Mouse (Mus musculus) MEL (cell line): Measurements from ENCODE around the gene Npcd. TPM values are rescaled to one million over a fixed set of nuclear protein-coding genes. Genes with fewer than 3 reads are reported as not detected.

ENCODE experiments used
- DNase-seq: peaks from one replicate; pipeline ENCODE4 v3.0.0; 2011; ENCODE audit warnings: low read depth, low spot score
- H3K27ac ChIP-seq: 2 replicates; pipeline ENCODE4 v1.5.1; 2012; ENCODE audit warnings: low read depth, mild to moderate bottlenecking, control low read depth, low read length, moderate library complexity; ENCODE audit not compliant: control insufficient read depth
- H3K27me3 ChIP-seq, 2 experiments: fragments of 150-350 bp in 1 of 2; sonication (generic) in 1 of 2; 2 replicates each; pipeline ENCODE4 v1.6.1; 2012; ENCODE audit warnings: low read length in 2 of 2, mild to moderate bottlenecking in 2 of 2, improper control_type of control experiment in 1 of 2, moderate library complexity in 1 of 2; ENCODE audit not compliant: insufficient read depth in 2 of 2, control insufficient read depth in 1 of 2
- H3K36me3 ChIP-seq, 2 experiments: 2 replicates each; pipeline ENCODE4 v1.6.1; 2012 to 2014; ENCODE audit warnings: low read length in 2 of 2, improper control_type of control experiment in 1 of 2, inconsistent platforms in 1 of 2, mild to moderate bottlenecking in 1 of 2; ENCODE audit not compliant: insufficient read depth in 2 of 2, control insufficient read depth in 1 of 2
- H3K4me1 ChIP-seq, 2 experiments: fragments of 150-350 bp in 1 of 2; sonication (generic) in 1 of 2; 2 replicates each; pipeline ENCODE4 v1.6.1; 2012; ENCODE audit warnings: low read length in 2 of 2, improper control_type of control experiment in 1 of 2, mild to moderate bottlenecking in 1 of 2; ENCODE audit not compliant: insufficient read depth in 2 of 2, control insufficient read depth in 1 of 2
- H3K4me3 ChIP-seq, 2 experiments: fragments of 150-350 bp in 1 of 2; sonication (generic) in 1 of 2; 2 replicates each; pipeline ENCODE4 v1.5.1; 2012; ENCODE audit warnings: low read depth in 2 of 2, low read length in 2 of 2, mild to moderate bottlenecking in 2 of 2, moderate library complexity in 2 of 2, control low read depth in 1 of 2, improper control_type of control experiment in 1 of 2; ENCODE audit not compliant: control insufficient read depth in 1 of 2, insufficient read depth in 1 of 2
- H3K79me2 ChIP-seq: 2 replicates; pipeline ENCODE4 v1.6.1; 2012; ENCODE audit warnings: mild to moderate bottlenecking, low read length, moderate library complexity; ENCODE audit not compliant: control insufficient read depth, poor library complexity, insufficient read depth
- H3K9ac ChIP-seq: 2 replicates; pipeline ENCODE4 v1.6.1; 2012; ENCODE audit warnings: low read depth, mild to moderate bottlenecking, control low read depth, low read length, moderate library complexity; ENCODE audit not compliant: control insufficient read depth, poor library complexity, severe bottlenecking
- H3K9me3 ChIP-seq: fragments of 150-350 bp; sonication (generic); replicated peaks from 2 replicates; pipeline ENCODE4 v1.6.1; 2012; ENCODE audit warnings: mild to moderate bottlenecking, low read length, improper control_type of control experiment, moderate library complexity; ENCODE audit not compliant: insufficient read depth
- BHLHE40 ChIP-seq: IDR thresholded peaks from 2 replicates; pipeline ENCODE4 v1.6.1; 2012; ENCODE audit warnings: low read depth, mild to moderate bottlenecking, inconsistent platforms, low read length, improper control_type of control experiment, borderline replicate concordance
- CHD1 ChIP-seq: IDR thresholded peaks from 2 replicates; pipeline ENCODE4 v1.6.1; 2012; ENCODE audit warnings: low read depth, mild to moderate bottlenecking, inconsistent platforms, low read length, improper control_type of control experiment
- CHD2 ChIP-seq: IDR thresholded peaks from 2 replicates; pipeline ENCODE4 v1.6.1; 2011; ENCODE audit warnings: low read length, improper control_type of control experiment
- CTCF ChIP-seq, 3 experiments: IDR thresholded peaks in 2 of 3; conservative IDR thresholded peaks in 1 of 3; 2 replicates each; pipeline ENCODE4 v1.5.1; 2011 to 2012; ENCODE audit warnings: low read length in 3 of 3, low read depth in 2 of 3, mild to moderate bottlenecking in 2 of 3, improper control_type of control experiment in 1 of 3, inconsistent platforms in 1 of 3, mixed read lengths in 1 of 3, moderate library complexity in 1 of 3; ENCODE audit not compliant: control insufficient read depth in 1 of 3, insufficient read depth in 1 of 3, poor library complexity in 1 of 3, severe bottlenecking in 1 of 3
- E2F4 ChIP-seq: IDR thresholded peaks from 2 replicates; pipeline ENCODE4 v1.6.1; 2011; ENCODE audit warnings: low read depth, low read length, improper control_type of control experiment, borderline replicate concordance
- ELF1 ChIP-seq: IDR thresholded peaks from 2 replicates; pipeline ENCODE4 v1.6.1; 2014; ENCODE audit warnings: low read depth, mild to moderate bottlenecking, inconsistent platforms, low read length, improper control_type of control experiment, moderate library complexity
- EP300 ChIP-seq, 2 experiments: IDR thresholded peaks; 2 replicates each; pipeline ENCODE4 v1.6.1; 2011; ENCODE audit warnings: improper control_type of control experiment in 2 of 2, low read length in 2 of 2, low read depth in 1 of 2, mild to moderate bottlenecking in 1 of 2
- ETS1 ChIP-seq: IDR thresholded peaks from 2 replicates; pipeline ENCODE4 v1.6.1; 2012; ENCODE audit warnings: low read depth, mild to moderate bottlenecking, inconsistent platforms, low read length, improper control_type of control experiment, moderate library complexity
- GABPA ChIP-seq: IDR thresholded peaks from 2 replicates; pipeline ENCODE4 v1.6.1; 2012; ENCODE audit warnings: low read depth, mild to moderate bottlenecking, inconsistent platforms, low read length, improper control_type of control experiment, moderate library complexity
- GATA1 ChIP-seq: IDR thresholded peaks from 2 replicates; pipeline ENCODE4 v1.6.1; 2011; ENCODE audit warnings: low read depth, low read length, improper control_type of control experiment
- HCFC1 ChIP-seq: IDR thresholded peaks from 2 replicates; pipeline ENCODE4 v1.6.1; 2012; ENCODE audit warnings: low read depth, mild to moderate bottlenecking, inconsistent platforms, low read length, improper control_type of control experiment, moderate library complexity
- JUND ChIP-seq: IDR thresholded peaks from 2 replicates; pipeline ENCODE4 v1.6.1; 2011; ENCODE audit warnings: low read depth, mild to moderate bottlenecking, improper control_type of control experiment, low read length
- KAT2A ChIP-seq: conservative IDR thresholded peaks from 2 replicates; pipeline ENCODE4 v1.6.1; 2012; ENCODE audit warnings: low read depth, low read length, improper control_type of control experiment, inconsistent platforms
- MAFK ChIP-seq: IDR thresholded peaks from 2 replicates; pipeline ENCODE4 v1.6.1; 2011; ENCODE audit warnings: low read depth, mild to moderate bottlenecking, low read length, improper control_type of control experiment, borderline replicate concordance
- MAZ ChIP-seq: IDR thresholded peaks from 2 replicates; pipeline ENCODE4 v1.6.1; 2012; ENCODE audit warnings: low read depth, mild to moderate bottlenecking, inconsistent platforms, low read length, improper control_type of control experiment
- MEF2A ChIP-seq: IDR thresholded peaks from 2 replicates; pipeline ENCODE4 v1.6.1; 2014; ENCODE audit warnings: low read depth, mild to moderate bottlenecking, inconsistent platforms, low read length, improper control_type of control experiment; ENCODE audit not compliant: poor library complexity, insufficient replicate concordance, severe bottlenecking; ENCODE audit errors: extremely low read depth
- NELFE ChIP-seq: IDR thresholded peaks from 2 replicates; pipeline ENCODE4 v1.6.1; 2011; ENCODE audit warnings: low read depth, low read length, improper control_type of control experiment
- NRF1 ChIP-seq: IDR thresholded peaks from 2 replicates; pipeline ENCODE4 v1.6.1; 2014; ENCODE audit warnings: low read depth, mild to moderate bottlenecking, inconsistent platforms, low read length, improper control_type of control experiment, moderate library complexity; ENCODE audit not compliant: poor library complexity, insufficient read depth, severe bottlenecking
- POLR2A ChIP-seq, 2 experiments: IDR thresholded peaks; 2 replicates each; pipeline ENCODE4 v1.6.1; 2011 to 2012; ENCODE audit warnings: low read length in 2 of 2, mild to moderate bottlenecking in 2 of 2, control low read depth in 1 of 2, improper control_type of control experiment in 1 of 2, low read depth in 1 of 2, moderate library complexity in 1 of 2; ENCODE audit not compliant: control insufficient read depth in 1 of 2, insufficient read depth in 1 of 2, poor library complexity in 1 of 2
- POLR2AphosphoS5 ChIP-seq: IDR thresholded peaks from 2 replicates; pipeline ENCODE4 v1.6.1; 2012; ENCODE audit warnings: low read depth, borderline replicate concordance, mild to moderate bottlenecking, inconsistent platforms, low read length, moderate library complexity, mixed read lengths
- RAD21 ChIP-seq: IDR thresholded peaks from 2 replicates; pipeline ENCODE4 v1.6.1; 2011; ENCODE audit warnings: mild to moderate bottlenecking, low read depth, low read length, improper control_type of control experiment
- RCOR1 ChIP-seq: IDR thresholded peaks from 2 replicates; pipeline ENCODE4 v1.6.1; 2012; ENCODE audit warnings: low read depth, mild to moderate bottlenecking, inconsistent platforms, low read length, improper control_type of control experiment
- SIN3A ChIP-seq: IDR thresholded peaks from 2 replicates; pipeline ENCODE4 v1.6.1; 2012; ENCODE audit warnings: low read length, improper control_type of control experiment, inconsistent platforms
- TAL1 ChIP-seq: IDR thresholded peaks from 2 replicates; pipeline ENCODE4 v1.6.1; 2012; ENCODE audit warnings: mild to moderate bottlenecking, inconsistent platforms, low read length, moderate library complexity, mixed read lengths
- TBP ChIP-seq: IDR thresholded peaks from 2 replicates; pipeline ENCODE4 v1.8.0; 2011; ENCODE audit warnings: low read depth, low read length, improper control_type of control experiment
- TCF12 ChIP-seq: IDR thresholded peaks from 2 replicates; pipeline ENCODE4 v1.6.1; 2014; ENCODE audit warnings: low read depth, mild to moderate bottlenecking, inconsistent platforms, low read length, improper control_type of control experiment, moderate library complexity
- UBTF ChIP-seq: IDR thresholded peaks from 2 replicates; pipeline ENCODE4 v1.6.1; 2012; ENCODE audit warnings: low read depth, mild to moderate bottlenecking, inconsistent platforms, low read length, improper control_type of control experiment, moderate library complexity, borderline replicate concordance; ENCODE audit not compliant: insufficient read depth
- USF1 ChIP-seq: IDR thresholded peaks from 2 replicates; pipeline ENCODE4 v1.6.1; 2014; ENCODE audit warnings: low read depth, mild to moderate bottlenecking, inconsistent platforms, low read length, improper control_type of control experiment, moderate library complexity
- USF2 ChIP-seq, 2 experiments: IDR thresholded peaks; 2 replicates each; pipeline ENCODE4 v1.6.1; 2011 to 2012; ENCODE audit warnings: improper control_type of control experiment in 2 of 2, low read length in 2 of 2, borderline replicate concordance in 1 of 2, inconsistent platforms in 1 of 2, low read depth in 1 of 2, mild to moderate bottlenecking in 1 of 2; ENCODE audit not compliant: insufficient read depth in 1 of 2
- ZKSCAN1 ChIP-seq: IDR thresholded peaks from 2 replicates; pipeline ENCODE4 v1.6.1; 2012; ENCODE audit warnings: low read depth, mild to moderate bottlenecking, inconsistent platforms, low read length, improper control_type of control experiment, moderate library complexity
- ZNF384 ChIP-seq: IDR thresholded peaks from 2 replicates; pipeline ENCODE4 v1.6.1; 2012; ENCODE audit warnings: low read depth, mild to moderate bottlenecking, inconsistent platforms, low read length, improper control_type of control experiment
- polyA plus RNA-seq, 2 experiments: library from polyadenylated mRNA; stranded (reverse) in 1 of 2; unstranded in 1 of 2; fragments of >175 nt in 1 of 2; fragments of >200 nt in 1 of 2; gene quantifications; 2 replicates each; pipeline versions ENCODE4 v1.2.1 to v1.2.4; 2012; ENCODE audit warnings: low replicate concordance in 2 of 2, low read depth in 1 of 2; ENCODE audit not compliant: insufficient read length in 2 of 2, insufficient read depth in 1 of 2, missing spikeins in 1 of 2
- total RNA-seq: library from RNA; depleted of rRNA; stranded (reverse); fragments of 300-350 nt; gene quantifications from 2 replicates; pipeline ENCODE4 v1.2.3, GENCODE M21; 2012

Npcd gene
- total and polyA plus RNA-seq, 3 experiments = not detected

- TF ChIP-seq ETS1 = peak; percentile 45; the same call in 1 of the 2 replicates
- TF ChIP-seq GATA1 = no peak
- TF ChIP-seq HCFC1 = 0 out of 2 replicates have a peak, but pooled peaks have one; percentile 33
- TF ChIP-seq BHLHE40 = peak; percentile 77
Observed at GRCm38 (mm10) chr15:79834130-79834880, at the start of gene Npcd, which contains the start of gene Cbx6 (continued).

- H3K27me3 ChIP-seq = no peaks in the 10 kb centered on the region
- peaks cover 3 to 10% of the 10 kb centered on the region in 2 experiments; a peak in 3 of 4 replicates for H3K4me1 ChIP-seq
- peak; percentile 87 for DNase-seq
- peak overlapping the region; percentile 38; the same call in 1 of the 2 replicates for H3K27ac ChIP-seq
- H3K36me3 ChIP-seq = peaks cover 0 to 2% of the 10 kb centered on the region in 2 experiments; a peak in 1 of 4 replicates
- no peaks in the 10 kb centered on the region; the same call in 1 of the 2 replicates for H3K79me2 ChIP-seq
- H3K4me3 ChIP-seq = peak overlapping the region; percentile 59 to 87
- no peaks in the 10 kb centered on the region for H3K9me3 ChIP-seq
- peak overlapping the region; percentile 87 for H3K9ac ChIP-seq
- TF ChIP-seq KAT2A (no peak), TAL1 (no peak), ZNF384 (no peak), HCFC1 (peak; percentile 46; the same call in 1 of the 2 replicates), CTCF (IDR thresholded peaks at IDR 0.05 in 2 of 3, conservative IDR thresholded peaks at IDR 0.05 in 1 of 3; ENCODE audit: control insufficient read depth in 1 of 3, insufficient read depth in 1 of 3, low read depth in 2 of 3, low read length in 3 of 3, poor library complexity in 1 of 3, severe bottlenecking in 1 of 3) (peak; percentile 56 to 92 (median 76)), POLR2AphosphoS5 (no peak), CHD2 (no peak), GABPA (no peak), E2F4 (no peak), MAZ (no peak), MAFK (no peak), ELF1 (no peak), ZKSCAN1 (no peak), BHLHE40 (no peak), TBP (peak; percentile 23; the same call in 1 of the 2 replicates), USF2 (IDR thresholded peaks at IDR 0.05; ENCODE audit: borderline replicate concordance in 1 of 2, insufficient read depth in 1 of 2, low read depth in 1 of 2, low read length in 2 of 2) (no peak), UBTF (no peak), GATA1 (no peak), POLR2A (IDR thresholded peaks at IDR 0.05; ENCODE audit: control insufficient read depth in 1 of 2, insufficient read depth in 1 of 2, low read depth in 1 of 2, low read length in 2 of 2, poor library complexity in 1 of 2) (peak; percentile 47 to 80; a peak in 3 of 4 replicates), TCF12 (peak; percentile 25; the same call in 1 of the 2 replicates), CHD1 (no peak), SIN3A (no peak; the same call in 1 of the 2 replicates), NRF1 (peak; percentile 79), MEF2A (no peak), USF1 (no peak), EP300 (IDR thresholded peaks at IDR 0.05; ENCODE audit: low read depth in 1 of 2, low read length in 2 of 2) (no peak), RAD21 (peak; percentile 46), RCOR1 (peak; percentile 73), JUND (no peak), NELFE (peak; percentile 61)
Observed at GRCm38 (mm10) chr15:79883352-79883822, 49.4 kb upstream of the Npcd start.
